Mouse (Mus musculus) hindbrain, embryonic 14.5 days (tissue): ENCODE results near the gene Gm11938. TPM values are rescaled to one million over a fixed set of nuclear protein-coding genes. Genes with fewer than 3 reads are reported as not detected.

Source experiments
- ATAC-seq: fragments of 200-750 bp; cut with Nextera tagmentation; 2 replicates; pipeline ENCODE4 v1.8.0; 2017; ENCODE audit warnings: moderate number of reproducible peaks, mild to moderate bottlenecking, moderate TSS enrichment, moderate library complexity; ENCODE audit not compliant: low FRiP score
- DNase-seq: peaks from one replicate; pipeline ENCODE4 v3.0.0-alpha.2; 2015; ENCODE audit warnings: low spot score
- H3K27ac ChIP-seq: fragments of 300-500 bp; sonication (generic); 2 replicates; pipeline ENCODE4 v1.5.1; 2014; ENCODE audit warnings: mild to moderate bottlenecking, moderate library complexity
- H3K27me3 ChIP-seq: fragments of 300-500 bp; sonication (generic); 2 replicates; pipeline ENCODE4 v1.6.1; 2014; ENCODE audit warnings: mild to moderate bottlenecking, low read length, mixed read lengths; ENCODE audit not compliant: control insufficient read depth, insufficient read depth
- H3K36me3 ChIP-seq: fragments of 300-500 bp; sonication (generic); replicated peaks from 2 replicates; pipeline ENCODE4 v1.6.1; 2014; ENCODE audit not compliant: control insufficient read depth, insufficient read depth
- H3K4me1 ChIP-seq: fragments of 300-500 bp; sonication (generic); replicated peaks from 2 replicates; pipeline ENCODE4 v1.6.1; 2014; ENCODE audit warnings: antibody characterized with exemption, low read length, mixed read lengths; ENCODE audit not compliant: control insufficient read depth, insufficient read depth
- H3K4me2 ChIP-seq: fragments of 300-500 bp; sonication (generic); replicated peaks from 2 replicates; pipeline ENCODE4 v1.6.1; 2014; ENCODE audit warnings: mild to moderate bottlenecking, moderate library complexity
- H3K4me3 ChIP-seq: fragments of 300-500 bp; sonication (generic); replicated peaks from 2 replicates; pipeline ENCODE4 v1.5.1; 2014; ENCODE audit warnings: mild to moderate bottlenecking, low read length
- H3K9ac ChIP-seq: fragments of 300-500 bp; sonication (generic); 2 replicates; pipeline ENCODE4 v1.6.1; 2014
- H3K9me3 ChIP-seq: fragments of 300-500 bp; sonication (generic); 2 replicates; pipeline ENCODE4 v1.6.1; 2016; ENCODE audit warnings: low read length; ENCODE audit not compliant: control insufficient read depth
- WGBS: fragments of 180-500 bp; shearing (Covaris S2); extraction: QIAGEN DNeasy Blood & Tissue Kit; methylation state at CpG from one replicate; pipeline ENCODE4 v1.1.7; 2014; 5-methylcytosine and 5-hydroxymethylcytosine counted together
- polyA plus RNA-seq: library from polyadenylated mRNA; unstranded; fragments of >200 nt; fragmentation: Nextera tagmentation; extraction: Ambion mirVana; gene quantifications from 2 replicates; pipeline ENCODE4 v1.2.1, GENCODE M21; 2014

Gene Gm11938
- polyA plus RNA-seq, 1 experiment from 2014 or later = not detected

GRCm38 (mm10) chr11:99556753-99557152 is 46.4 kb downstream of the Gm11938 start, which contains the start of gene Krtap3-2:
Krtap3-2 (minus strand) TSS chr11:99556853.
- Histone ChIP-seq H3K9ac (no peak within 1 kb of the TSS), H3K36me3 (no peaks in the 10 kb centered on the region), H3K4me2 (no peak within 1 kb of the TSS), H3K4me1 (no peaks in the 10 kb centered on the region), H3K27me3 (no peaks in the 10 kb centered on the region), H3K9me3 (no peaks in the 10 kb centered on the region), H3K27ac (no peak within 1 kb of the TSS), H3K4me3 (no peak within 1 kb of the TSS)
- ATAC-seq (no peak), DNase-seq (no peak)
- 79% methylated on average over 2 of the region's 2 CpGs for WGBS

GRCm38 (mm10) chr11:99556195-99556594 is 46.9 kb downstream of the Gm11938 start:
- H3K27ac ChIP-seq = no peak overlapping the region
- no peak overlapping the region for H3K4me3 ChIP-seq
- DNase-seq (no peak), ATAC-seq (no peak)
- H3K27me3 ChIP-seq = no peaks in the 10 kb centered on the region
- no peaks in the 10 kb centered on the region for H3K36me3 ChIP-seq
- no peaks in the 10 kb centered on the region for H3K9me3 ChIP-seq
- H3K9ac ChIP-seq = no peak overlapping the region
- WGBS = 87% methylated on average over 2 of the region's 2 CpGs
- no peaks in the 10 kb centered on the region for H3K4me1 ChIP-seq
- H3K4me2 ChIP-seq = no peak overlapping the region

Other genes starting within 250 kb of the Gm11938 start
- 0.38 and 0.59 TPM in 2 replicates for gene Krt28, start 228.4 kb downstream of the Gm11938 start, polyA plus RNA-seq
- 31.7 and 39.9 TPM in 2 replicates for gene Krt10, start 213.9 kb downstream of the Gm11938 start, polyA plus RNA-seq
- not detected in 2 replicates for gene Krt12, start 181.0 kb downstream of the Gm11938 start, polyA plus RNA-seq
- 0.14 TPM in 1 of 2 replicates, not detected in the other for gene Krt20, start 165.2 kb downstream of the Gm11938 start, polyA plus RNA-seq
- gene Krt23, start 110.2 kb downstream of the Gm11938 start, polyA plus RNA-seq = 0.32 TPM in 1 of 2 replicates, not detected in the other
- not detected in 2 replicates for gene Krt39, start 82.0 kb downstream of the Gm11938 start, polyA plus RNA-seq
- gene Krt40, start 60.1 kb downstream of the Gm11938 start, polyA plus RNA-seq = not detected in 2 replicates
- not detected in 2 replicates for gene Krtap3-3, start 52.4 kb downstream of the Gm11938 start, polyA plus RNA-seq
- gene Krtap3-2, start 46.5 kb downstream of the Gm11938 start, polyA plus RNA-seq = not detected in 2 replicates
- gene Gm11939, start 43.8 kb downstream of the Gm11938 start, polyA plus RNA-seq = not detected in 2 replicates
- not detected in 2 replicates for gene Krtap3-1, start 36.7 kb downstream of the Gm11938 start, polyA plus RNA-seq
- not detected in 2 replicates for gene Krtap1-5, start 22.3 kb downstream of the Gm11938 start, polyA plus RNA-seq
- gene Krtap1-4, start 19.7 kb downstream of the Gm11938 start, polyA plus RNA-seq = not detected in 2 replicates
- not detected in 2 replicates for gene Krtap1-3, start 12.0 kb downstream of the Gm11938 start, polyA plus RNA-seq
- not detected in 2 replicates for gene Krtap9-3, start 5.2 kb downstream of the Gm11938 start, polyA plus RNA-seq
- gene Gm11937, start 6.9 kb upstream of the Gm11938 start, polyA plus RNA-seq = not detected in 2 replicates
- gene Krtap2-4, start 11.5 kb upstream of the Gm11938 start, polyA plus RNA-seq = not detected in 2 replicates
- gene Gm11562, start 17.1 kb upstream of the Gm11938 start, polyA plus RNA-seq = not detected in 2 replicates
- not detected in 2 replicates for gene Krtap4-1, start 24.9 kb upstream of the Gm11938 start, polyA plus RNA-seq
- not detected in 2 replicates for gene Krtap4-2, start 31.8 kb upstream of the Gm11938 start, polyA plus RNA-seq
- gene Krtap4-7, start 40.8 kb upstream of the Gm11938 start, polyA plus RNA-seq = not detected in 2 replicates
- gene Gm11555, start 46.9 kb upstream of the Gm11938 start, polyA plus RNA-seq = not detected in 2 replicates
- not detected in 2 replicates for gene Gm11563, start 55.7 kb upstream of the Gm11938 start, polyA plus RNA-seq
- not detected in 2 replicates for gene Krtap4-6, start 62.7 kb upstream of the Gm11938 start, polyA plus RNA-seq
- not detected in 2 replicates for gene Gm14190, start 87.4 kb upstream of the Gm11938 start, polyA plus RNA-seq
- not detected in 2 replicates for gene Gm14180, start 131.0 kb upstream of the Gm11938 start, polyA plus RNA-seq
- not detected in 2 replicates for gene Gm11595, start 169.6 kb upstream of the Gm11938 start, polyA plus RNA-seq
- not detected in 2 replicates for gene Krtap4-8, start 177.4 kb upstream of the Gm11938 start, polyA plus RNA-seq
- gene Krtap4-9, start 181.9 kb upstream of the Gm11938 start, polyA plus RNA-seq = not detected in 2 replicates
- gene Gm11596, start 190.2 kb upstream of the Gm11938 start, polyA plus RNA-seq = not detected in 2 replicates
- gene Gm11569, start 195.6 kb upstream of the Gm11938 start, polyA plus RNA-seq = not detected in 2 replicates
- not detected in 2 replicates for gene Gm11554, start 201.1 kb upstream of the Gm11938 start, polyA plus RNA-seq
- gene Krtap4-13, start 206.6 kb upstream of the Gm11938 start, polyA plus RNA-seq = not detected in 2 replicates
- gene Gm11564, start 212.4 kb upstream of the Gm11938 start, polyA plus RNA-seq = not detected in 2 replicates
- gene 2300003K06Rik, start 234.8 kb upstream of the Gm11938 start, polyA plus RNA-seq = not detected in 2 replicates
- not detected in 2 replicates for gene Krtap4-16, start 248.3 kb upstream of the Gm11938 start, polyA plus RNA-seq